Mouse (Mus musculus): Measurements from ENCODE around the gene Dnm1.

- TF ChIP-seq CTCF (IDR thresholded peaks at IDR 0.05; ENCODE audit: borderline replicate concordance, insufficient read depth, low read depth, low read length) = no peak
- TF ChIP-seq POLR2A (IDR thresholded peaks at IDR 0.05; ENCODE audit: borderline replicate concordance, insufficient read depth, low read length) = no peak
Measured at GRCm38 (mm10) chr2:32353836-32354235, 698 bp upstream of the Dnm1 start.

Data from cerebellum, adult 2 months (tissue).